In genomic region chr16:20076675-20077074, GRCm38 (mm10) we compare ENCODE assay signal across 16 mouse cellular contexts.
"Had no signal": no experiment of that assay in that cellular context is flagged by ENCODE, and none has a peak within 500 bp of the region (broad histone marks: within the 10 kb centered on the region; RNA-seq: fewer than 3 reads in every experiment).

No protein-coding gene starts in this region.

- DNase-seq: kidney, adult 18-20 months; kidney, adult 9 months; kidney, postnatal 14 days; kidney, postnatal 4 days; layer of hippocampus, adult 9-11 months; liver; liver, embryonic 13.5 days; lung, embryonic 14.5 days; right cerebral cortex, adult 18-20 months; right cerebral cortex, postnatal 25 days; thymus, adult 18-20 months; thymus, postnatal 14 days had no signal

- ATAC-seq: inflammation-experienced regulatory T-cells, adult 6 months; intestine, embryonic 16.5 days; lung, postnatal 0 days; midbrain, embryonic 15.5 days had no signal
